Mouse (Mus musculus) lung, adult 2 months (tissue): ENCODE measurements around the gene Izumo4.

ENCODE experiments used
- CTCF ChIP-seq: fragments of 200-500 bp; IDR thresholded peaks from 2 replicates; pipeline ENCODE4 v1.5.1; 2011; ENCODE audit warnings: mild to moderate bottlenecking, low read length, control low read depth; ENCODE audit not compliant: insufficient read depth
- POLR2A ChIP-seq: fragments of 200-500 bp; IDR thresholded peaks from 2 replicates; pipeline ENCODE4 v1.6.1; 2011; ENCODE audit warnings: low read depth, mild to moderate bottlenecking, control low read depth, low read length, borderline replicate concordance; ENCODE audit errors: extremely low read depth

- TF ChIP-seq POLR2A (0 out of 2 replicates have a peak, but pooled peaks have one; percentile 2), CTCF (no peak)
These were observed 23.2 kb upstream of the Izumo4 start for GRCm38 (mm10) chr10:80678601-80679377.
